Mouse (Mus musculus) heart, adult 18-20 months (tissue): ENCODE results near the gene Nat10. TPM values are rescaled to one million over a fixed set of nuclear protein-coding genes. Genes with fewer than 3 reads are reported as not detected.

Experiments used
- DNase-seq, 2 experiments: peaks; one replicate each; pipeline ENCODE4 v3.0.0; 2021 to 2022; ENCODE audit warnings: mixed read lengths in 1 of 2
- total RNA-seq, 2 experiments: library from RNA; stranded (reverse); gene quantifications; 2 replicates each; pipeline ENCODE4 v1.2.3; 2021

Gene Nat10
- total RNA-seq, 2 experiments from 2014 or later, result 15.5 to 17.7 TPM

- no peak for DNase-seq
Measured at GRCm38 (mm10) chr2:103746096-103746495, 15.0 kb downstream of the Nat10 start.

GRCm38 (mm10) chr2:103745481-103745880 lies 15.6 kb downstream of the Nat10 start:
- DNase-seq, result no peak

- DNase-seq, result peak; percentile 36 to 75
Measured at GRCm38 (mm10) chr2:103743988-103744387, 17.1 kb downstream of the Nat10 start.

DNA sequence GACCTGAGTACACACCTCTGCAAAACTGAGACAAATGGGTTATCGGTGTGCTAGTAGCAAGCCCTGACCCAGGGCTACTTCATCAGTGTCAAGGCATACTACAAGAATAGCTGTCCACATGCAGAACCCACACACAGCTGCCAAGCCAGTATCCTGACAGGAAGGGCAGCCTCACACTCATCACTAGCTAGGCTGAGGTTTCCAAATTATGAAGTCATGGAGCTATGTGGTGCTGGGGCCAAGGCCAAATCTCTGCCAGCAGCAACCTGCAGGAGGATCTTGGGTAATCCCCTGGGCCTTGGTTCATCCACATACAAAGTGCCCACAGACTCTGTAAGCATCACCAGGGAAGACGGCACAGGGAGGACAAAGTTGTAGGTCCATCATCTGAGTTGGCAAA lies 17.5 kb downstream of the Nat10 start:
- DNase-seq, result peak; percentile 50 to 73

- no peak for DNase-seq
Measured at GRCm38 (mm10) chr2:103742821-103743220, 18.2 kb downstream of the Nat10 start.

- DNase-seq, result no peak
Measured at GRCm38 (mm10) chr2:103731423-103731822, 29.6 kb downstream of the Nat10 start.

GRCm38 (mm10) chr2:103730999-103731398 lies 30.1 kb downstream of the Nat10 start:
- no peak for DNase-seq

DNA sequence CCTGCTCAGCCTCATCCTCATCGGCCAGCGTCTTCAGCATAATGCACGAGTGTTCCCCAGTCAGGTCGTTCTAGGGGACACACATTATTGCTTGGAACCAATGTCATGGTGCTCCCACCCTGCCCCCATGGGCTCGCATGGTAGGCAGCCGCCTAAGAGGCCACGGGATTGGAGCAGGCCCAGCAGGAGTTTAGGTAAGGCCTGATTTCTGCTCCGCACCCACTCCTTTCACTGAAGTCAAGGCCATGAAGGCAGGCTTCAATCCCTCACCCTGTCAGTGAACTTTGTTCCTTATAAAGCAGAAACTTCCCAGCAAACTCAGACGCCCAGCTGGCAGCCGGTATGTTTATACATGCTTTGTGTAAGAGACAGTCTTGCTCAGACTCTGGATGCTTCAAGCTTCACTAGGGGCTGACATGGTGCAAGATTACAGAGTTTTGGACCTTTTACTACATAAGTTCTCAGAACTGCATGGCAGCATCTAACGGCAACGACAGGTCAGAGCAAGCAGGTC lies 33.0 kb downstream of the Nat10 start:
- no peak for DNase-seq

DNA sequence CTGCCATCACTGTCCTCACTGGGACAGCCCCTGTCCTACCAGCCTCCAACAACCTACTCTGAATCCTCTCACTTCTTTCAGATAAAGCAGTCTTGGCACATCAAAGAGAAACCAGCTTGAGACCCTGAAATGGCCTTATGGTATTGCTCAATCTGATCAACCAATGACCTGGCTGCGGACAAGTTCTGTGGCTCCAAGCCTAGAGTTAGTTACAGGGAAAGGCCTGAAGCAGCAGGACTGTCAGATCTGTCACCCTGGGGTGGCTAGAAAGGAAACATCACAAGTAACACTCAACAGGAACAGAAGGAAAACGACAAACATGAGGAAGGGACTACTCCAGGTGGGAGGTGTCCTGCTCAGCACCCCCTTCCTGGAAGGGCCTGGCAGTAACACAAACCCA lies 36.5 kb downstream of the Nat10 start:
- DNase-seq, result no peak

GRCm38 (mm10) chr2:103719292-103719646 lies 41.8 kb downstream of the Nat10 start:
- no peak for DNase-seq

DNA sequence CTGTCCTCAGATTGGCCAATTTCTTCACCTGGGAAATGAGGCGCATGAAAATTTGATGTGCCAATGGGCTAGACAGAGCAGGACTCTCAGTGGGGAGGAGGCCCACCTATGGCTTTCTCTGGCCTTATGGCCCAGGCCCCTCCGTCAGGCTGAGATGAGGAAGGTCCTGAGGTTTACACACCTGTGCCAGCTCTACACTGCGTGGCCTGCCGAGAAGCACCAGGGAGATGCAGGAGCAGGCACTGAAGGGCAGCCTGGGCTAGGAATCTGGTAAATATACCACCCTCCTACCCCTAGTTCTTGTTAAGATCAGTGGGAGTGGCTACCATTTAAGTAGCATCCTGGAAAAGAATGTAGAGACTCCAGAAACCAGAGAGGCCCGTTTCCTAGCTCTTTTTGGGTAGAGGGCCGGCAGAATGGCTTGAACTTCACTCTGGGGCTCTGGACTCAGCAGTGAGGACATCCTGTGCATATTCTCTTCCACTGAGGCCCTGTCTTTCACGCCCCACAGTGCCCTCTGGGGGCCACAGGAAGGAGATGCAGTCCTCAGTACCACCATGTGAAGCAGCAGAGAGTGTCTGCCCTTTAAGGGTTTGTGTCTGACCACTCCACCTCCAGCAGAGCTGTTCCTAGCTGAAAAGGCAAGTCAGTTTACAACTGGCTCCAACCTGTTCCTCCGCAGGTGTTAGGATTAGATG lies 42.3 kb downstream of the Nat10 start:
- peak; percentile 75 to 84 for DNase-seq

DNA sequence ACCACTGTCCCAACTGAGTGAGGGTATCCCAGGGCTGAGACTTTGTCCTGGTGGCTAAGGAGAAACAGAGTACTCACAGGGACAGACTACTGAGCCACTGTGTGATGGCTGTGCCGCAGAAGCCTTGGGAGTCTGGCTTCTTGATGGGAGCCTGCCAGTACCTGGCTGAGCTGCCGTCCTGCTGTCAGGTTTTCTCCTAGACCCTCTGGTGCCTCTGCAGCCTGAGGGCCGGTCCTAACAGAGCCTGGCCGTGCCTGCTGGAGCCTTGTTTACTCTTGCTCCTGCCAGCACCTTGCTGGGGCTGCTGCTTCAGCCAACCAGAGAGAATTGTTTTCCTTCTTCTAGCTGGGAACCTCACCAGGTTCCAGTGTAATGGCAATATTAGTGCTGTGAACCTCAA lies 46.7 kb downstream of the Nat10 start:
- no peak for DNase-seq

DNA sequence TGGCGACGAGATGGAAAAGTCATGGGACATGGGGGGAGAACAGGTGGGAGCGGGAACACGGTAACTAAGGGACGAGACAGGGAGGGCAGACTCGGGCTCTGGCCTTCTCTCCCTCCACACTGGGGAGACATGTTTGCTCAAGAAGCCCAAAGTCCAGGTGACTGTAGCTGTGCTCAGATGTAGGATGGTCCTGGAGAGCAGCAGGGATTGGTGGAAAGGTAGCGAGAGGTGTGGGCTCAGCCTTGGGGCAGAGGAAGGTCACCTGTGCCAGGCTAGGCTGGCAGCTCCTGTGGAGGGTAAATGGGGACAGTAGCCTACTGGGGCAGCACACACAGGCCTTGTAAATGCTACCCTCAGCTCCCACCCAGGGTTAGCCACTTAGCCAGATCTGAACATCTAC lies 47.2 kb downstream of the Nat10 start:
- no peak for DNase-seq

GRCm38 (mm10) chr2:103710849-103711248 lies 50.2 kb downstream of the Nat10 start:
- no peak for DNase-seq

DNA sequence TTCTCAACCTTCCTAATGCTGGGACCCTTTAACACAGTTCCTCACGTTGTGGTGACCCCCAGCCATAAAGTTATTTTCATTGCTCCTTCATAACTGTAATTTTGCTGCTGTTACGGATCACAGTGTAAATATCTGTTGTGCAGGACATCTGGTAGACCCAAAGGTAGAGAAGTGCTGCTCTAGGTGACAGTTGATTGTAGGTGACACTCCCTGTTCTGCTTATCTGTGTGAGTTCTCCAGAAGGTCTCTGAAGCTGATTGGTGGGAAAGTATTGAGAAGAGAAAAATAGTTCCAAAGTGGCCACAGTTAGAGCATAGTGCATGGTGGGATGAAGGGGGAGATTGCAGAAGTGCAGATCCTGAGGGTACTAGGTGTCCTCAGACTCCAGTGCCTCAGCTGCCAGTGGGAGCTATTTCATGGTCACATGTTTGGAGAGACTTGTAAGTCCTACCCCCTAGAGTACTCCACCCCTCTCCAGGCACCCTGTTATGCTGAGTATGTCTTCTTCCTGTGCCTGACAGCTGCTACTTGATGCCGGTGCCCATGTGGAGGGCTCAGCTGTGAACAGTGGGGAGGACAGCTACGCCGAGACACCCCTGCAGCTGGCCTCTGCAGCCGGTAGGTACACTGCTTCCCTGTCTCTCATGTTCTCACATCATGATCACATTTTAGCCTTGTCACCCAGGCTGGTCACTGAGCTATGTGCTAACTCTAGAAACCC lies 53.9 kb downstream of the Nat10 start:
- no peak for DNase-seq

GRCm38 (mm10) chr2:103706226-103706625 lies 54.8 kb downstream of the Nat10 start:
- DNase-seq, result peak; percentile 73 to 81

DNA sequence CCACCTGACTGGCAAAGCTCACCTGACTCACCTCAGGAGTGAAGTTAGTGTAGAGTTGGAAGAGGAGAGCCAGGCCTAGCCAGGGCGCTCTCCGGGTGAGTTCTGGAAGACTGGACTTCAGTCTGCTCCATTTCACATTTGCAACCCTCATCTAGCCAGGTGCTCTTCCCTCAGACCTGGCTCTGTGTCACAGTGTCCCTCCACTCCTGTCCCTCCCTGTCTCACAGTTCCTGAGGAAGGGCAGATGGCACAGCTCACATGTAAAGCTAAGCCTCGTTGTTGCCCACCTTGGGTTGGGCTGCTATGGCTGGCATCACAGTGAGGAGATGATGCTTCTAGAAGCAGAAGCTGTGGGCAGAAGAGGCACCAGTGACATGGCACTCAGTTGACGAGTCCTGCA lies 55.2 kb downstream of the Nat10 start:
- DNase-seq, result no peak

DNA sequence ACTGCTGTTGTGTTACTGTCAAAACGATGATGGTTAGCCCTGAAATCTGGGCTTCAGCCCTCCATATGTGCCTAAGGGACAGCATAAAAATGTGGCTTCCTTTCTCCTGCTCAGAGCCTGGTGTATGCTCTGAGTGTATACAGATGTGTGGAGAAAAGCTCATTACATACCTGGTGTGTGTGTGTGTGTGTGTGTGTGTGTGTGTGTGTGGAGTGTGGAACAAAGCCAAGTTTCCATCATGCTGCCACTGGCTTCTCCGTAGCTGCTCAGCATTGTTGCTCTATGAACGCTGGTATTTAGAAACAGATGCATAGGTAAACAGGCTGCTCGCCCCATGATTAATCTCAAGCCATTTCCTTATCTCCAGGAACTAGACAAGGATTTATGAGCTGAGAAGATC lies 57.2 kb downstream of the Nat10 start:
- DNase-seq, result no peak

DNA sequence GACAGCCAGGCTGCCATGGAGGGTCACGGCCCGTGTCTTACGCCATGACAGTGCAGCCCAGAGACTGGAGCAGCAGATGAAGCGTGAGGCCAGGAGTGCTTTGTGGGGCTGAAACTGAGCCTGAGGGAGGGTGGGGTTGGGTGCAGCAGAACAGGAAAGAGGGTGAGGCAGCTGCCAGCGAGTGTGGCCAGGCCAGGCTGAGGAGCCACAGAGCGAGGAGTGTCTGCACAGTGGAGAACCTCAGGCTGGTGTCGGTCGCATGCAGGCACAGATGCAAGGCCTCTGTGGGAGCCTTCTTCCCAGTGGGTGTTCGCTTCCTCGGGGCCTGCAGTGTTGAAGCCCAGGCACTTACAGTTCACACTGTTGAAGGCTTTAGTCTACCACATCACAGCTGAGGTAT lies 57.7 kb downstream of the Nat10 start:
- DNase-seq, result no peak

GRCm38 (mm10) chr2:103700514-103700913 lies 60.6 kb downstream of the Nat10 start:
- no peak for DNase-seq

DNA sequence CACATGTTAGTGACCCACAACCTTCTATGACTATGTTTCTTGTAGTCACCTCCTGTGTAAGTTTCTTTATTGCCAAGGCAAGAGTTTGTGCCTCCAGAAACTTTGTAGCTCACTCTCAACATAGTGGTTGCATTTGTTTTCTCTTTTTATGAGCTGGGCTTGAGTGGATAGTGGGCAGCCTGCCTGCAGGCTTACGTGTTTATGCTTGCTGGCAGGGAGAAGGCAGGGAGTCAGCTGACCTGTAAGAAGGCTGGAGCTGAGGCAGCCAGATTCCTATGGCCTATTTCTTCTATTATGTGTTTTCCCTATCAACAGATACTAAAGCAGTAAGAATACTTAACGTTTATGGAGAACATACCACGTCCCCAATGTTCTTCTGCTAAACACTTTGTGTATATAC lies 64.9 kb downstream of the Nat10 start:
- DNase-seq, result peak; percentile 54 to 67

DNA sequence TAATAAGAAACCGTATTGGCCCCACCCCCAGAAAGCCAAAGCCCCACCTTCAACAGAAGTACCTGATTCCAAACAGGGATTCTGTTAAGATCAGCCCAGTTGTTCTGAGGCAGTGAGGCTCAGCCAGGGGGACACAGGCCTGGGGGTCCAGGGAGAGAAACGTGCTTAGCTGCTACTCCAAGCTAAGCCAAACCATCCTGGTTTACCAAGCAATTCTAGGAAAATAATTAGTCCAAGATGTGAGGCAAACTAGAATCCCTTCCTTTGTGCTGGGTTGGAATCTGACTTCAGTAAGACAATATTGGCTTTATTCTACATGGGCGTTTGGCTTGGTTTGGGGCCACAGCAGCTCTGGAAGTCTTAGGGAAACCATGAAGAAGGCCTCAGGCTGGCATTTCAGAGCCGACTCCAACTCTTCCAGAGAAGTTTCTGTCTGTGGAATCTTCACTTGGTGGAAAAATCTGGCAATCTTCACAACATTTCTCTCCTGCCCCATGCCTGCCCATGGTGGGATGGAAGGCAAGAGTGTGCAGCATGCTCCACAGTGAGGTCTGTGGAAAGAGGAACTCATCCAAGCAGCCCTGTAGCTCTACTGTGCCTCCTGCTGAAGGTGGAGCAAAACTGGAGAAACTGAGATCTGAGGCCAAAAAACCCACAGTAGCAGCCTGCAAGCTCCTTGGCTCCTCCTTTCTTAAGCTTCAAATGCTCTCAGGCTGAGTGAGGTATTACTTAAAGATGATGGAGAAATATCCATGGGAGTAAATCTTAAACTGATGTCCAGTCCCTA lies 66.1 kb downstream of the Nat10 start:
- DNase-seq, result no peak

DNA sequence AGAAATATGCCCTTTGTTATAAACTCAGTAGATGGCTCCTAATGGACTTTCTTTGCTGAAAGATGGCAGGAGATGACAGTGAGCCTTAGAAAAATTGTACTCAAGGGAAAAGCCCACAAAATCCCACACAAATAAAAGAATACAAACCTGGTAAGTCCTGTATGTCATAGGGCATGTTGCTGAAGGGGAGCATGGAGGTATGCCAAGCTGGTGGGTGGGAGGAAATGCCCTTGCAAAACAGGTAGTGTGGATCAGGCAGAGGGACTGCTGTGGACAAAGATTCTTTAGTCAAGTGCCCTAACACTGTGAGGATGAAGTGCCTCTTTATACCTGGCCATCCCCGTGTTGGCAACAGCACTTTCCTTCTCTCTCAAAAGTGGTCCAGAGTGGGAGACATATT lies 68.3 kb downstream of the Nat10 start:
- DNase-seq, result no peak
